Mouse (Mus musculus): ENCODE measurements around the gene Engase.

The Engase gene

DNA sequence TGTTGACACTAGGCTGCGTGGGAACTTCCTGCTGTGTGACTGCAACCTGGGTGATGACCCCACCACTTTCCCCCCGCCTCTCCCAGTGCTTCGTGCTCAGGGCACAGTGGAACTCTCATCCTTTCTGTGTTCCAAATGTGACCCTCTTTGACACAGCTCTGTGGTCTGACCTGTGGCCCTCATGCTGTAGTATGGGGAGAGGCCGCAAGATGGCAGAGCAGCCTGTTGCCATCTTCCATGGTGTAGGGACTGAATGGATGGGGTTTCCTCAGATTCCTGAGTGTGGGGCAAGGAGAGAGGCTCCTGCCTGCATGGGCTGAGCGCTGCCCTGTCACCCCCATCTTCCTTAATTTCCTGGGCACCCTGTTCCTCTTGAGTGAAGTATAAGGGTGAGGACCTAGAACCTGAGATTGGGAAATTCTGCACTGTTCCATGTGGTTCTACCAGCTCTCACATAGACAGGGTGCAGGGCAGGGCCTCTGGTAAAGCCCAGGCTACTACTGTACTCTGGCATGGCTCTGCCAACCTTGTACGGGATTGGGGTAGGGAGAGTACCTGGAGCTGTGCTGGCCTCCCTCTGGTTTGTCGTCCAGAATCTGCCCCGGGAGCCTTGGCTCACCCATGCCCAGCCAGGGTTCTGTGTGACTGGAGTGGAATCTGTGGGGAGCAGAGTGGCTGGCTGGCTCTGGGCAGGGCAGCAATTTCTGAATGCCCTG is 11.7 kb downstream of the Engase start:
- DNase-seq (ENCODE audit: low spot score), result no peak

GRCm38 (mm10) chr11:118488907-118489270 is 12.3 kb downstream of the Engase start:
- no peak for DNase-seq (ENCODE audit: low spot score)

GRCm38 (mm10) chr11:118490566-118491218 is 14.1 kb downstream of the Engase start:
- DNase-seq (ENCODE audit: low spot score), result no peak

DNA sequence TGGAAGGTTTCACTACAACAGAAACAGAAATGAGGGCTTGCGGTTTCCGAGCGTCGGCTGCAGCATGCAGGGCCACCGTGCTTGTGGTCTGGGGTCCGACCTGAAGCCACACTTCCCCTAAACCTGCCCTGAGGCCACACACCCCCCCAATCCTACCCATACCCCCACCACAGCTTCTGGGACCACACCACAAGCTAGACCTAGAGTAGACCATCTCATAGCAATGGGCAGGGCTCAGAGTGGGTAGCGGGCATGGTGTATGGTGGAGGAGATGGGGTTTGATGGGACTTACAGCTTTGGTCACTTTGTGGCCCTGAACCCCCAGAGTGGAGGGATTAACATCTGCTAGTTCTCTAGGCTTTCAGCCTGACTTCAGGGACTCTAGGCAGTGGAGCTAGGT is 14.6 kb downstream of the Engase start:
- DNase-seq (ENCODE audit: low spot score), result no peak

GRCm38 (mm10) chr11:118493458-118493857 is 16.8 kb downstream of the Engase start:
- no peak for DNase-seq (ENCODE audit: low spot score)

GRCm38 (mm10) chr11:118494001-118494737 is 17.5 kb downstream of the Engase start:
- DNase-seq (ENCODE audit: low spot score), result no peak

GRCm38 (mm10) chr11:118495065-118495464 is 18.4 kb downstream of the Engase start:
- DNase-seq (ENCODE audit: low spot score), result no peak

DNA sequence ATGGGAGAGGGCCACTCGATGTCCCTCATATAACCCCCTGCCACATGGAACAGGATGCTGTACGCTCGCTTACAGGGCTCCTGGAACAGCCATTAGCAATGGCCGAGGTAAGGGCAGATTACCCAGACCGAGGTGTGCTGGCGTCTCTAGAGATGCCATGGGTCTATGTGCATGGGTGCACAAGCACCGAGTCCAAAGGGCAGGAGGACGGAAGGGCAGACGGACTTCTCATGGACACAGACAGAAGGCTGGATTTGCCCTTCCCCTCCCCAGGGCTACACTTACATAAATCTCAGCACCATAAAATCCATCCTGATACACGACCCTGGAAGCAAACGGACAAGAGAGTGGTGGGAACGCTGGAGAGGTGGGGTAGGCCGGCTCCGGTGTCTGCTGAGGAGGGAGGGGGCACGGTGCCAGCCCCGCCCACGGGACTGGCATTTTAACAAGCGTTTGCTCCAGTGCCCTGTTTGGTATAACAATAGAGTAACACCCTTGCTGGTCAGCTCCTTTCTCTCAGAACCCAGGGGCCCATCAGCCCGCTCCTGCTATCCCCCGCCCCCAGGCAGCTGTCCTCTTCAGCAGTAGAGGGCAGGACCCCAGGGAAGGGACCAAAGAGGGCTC is 19.5 kb downstream of the Engase start:
- DNase-seq (ENCODE audit: low spot score), result no peak

GRCm38 (mm10) chr11:118502990-118503389 is 26.4 kb downstream of the Engase start:
- no peak for DNase-seq (ENCODE audit: low spot score)

GRCm38 (mm10) chr11:118503418-118504179 is 27.0 kb downstream of the Engase start:
- no peak for DNase-seq (ENCODE audit: low spot score)

- DNase-seq (ENCODE audit: low spot score), result no peak
These were observed 27.5 kb downstream of the Engase start for GRCm38 (mm10) chr11:118504180-118504454.

GRCm38 (mm10) chr11:118507095-118507494 is 30.5 kb downstream of the Engase start:
- DNase-seq (ENCODE audit: low spot score), result no peak

GRCm38 (mm10) chr11:118507904-118508303 is 31.3 kb downstream of the Engase start:
- DNase-seq (ENCODE audit: low spot score), result peak; percentile 78

GRCm38 (mm10) chr11:118508341-118508740 is 31.7 kb downstream of the Engase start:
- no peak for DNase-seq (ENCODE audit: low spot score)

DNA sequence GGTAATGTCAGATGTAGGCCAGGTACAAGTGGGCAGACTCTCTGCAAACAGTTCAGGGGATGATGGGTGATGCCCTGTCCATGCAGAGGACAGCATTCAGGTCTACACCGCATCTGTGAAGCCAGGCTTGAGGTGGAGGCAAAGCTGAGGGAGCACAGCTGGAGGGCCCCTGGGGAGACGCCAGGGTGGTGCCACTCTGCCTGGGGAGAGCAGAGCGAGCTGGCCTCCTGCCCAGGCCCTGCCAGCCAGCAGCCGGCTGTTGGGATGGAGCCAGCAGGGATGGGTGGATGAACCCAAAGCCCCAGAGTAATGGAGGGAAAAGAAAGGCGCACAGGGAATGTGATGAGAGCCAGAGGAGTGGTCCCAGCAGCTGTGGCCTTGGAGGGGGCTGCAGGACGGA is 35.2 kb downstream of the Engase start:
- peak; percentile 79 for DNase-seq (ENCODE audit: low spot score)

GRCm38 (mm10) chr11:118512257-118512910 is 35.8 kb downstream of the Engase start:
- DNase-seq (ENCODE audit: low spot score), result no peak

DNA sequence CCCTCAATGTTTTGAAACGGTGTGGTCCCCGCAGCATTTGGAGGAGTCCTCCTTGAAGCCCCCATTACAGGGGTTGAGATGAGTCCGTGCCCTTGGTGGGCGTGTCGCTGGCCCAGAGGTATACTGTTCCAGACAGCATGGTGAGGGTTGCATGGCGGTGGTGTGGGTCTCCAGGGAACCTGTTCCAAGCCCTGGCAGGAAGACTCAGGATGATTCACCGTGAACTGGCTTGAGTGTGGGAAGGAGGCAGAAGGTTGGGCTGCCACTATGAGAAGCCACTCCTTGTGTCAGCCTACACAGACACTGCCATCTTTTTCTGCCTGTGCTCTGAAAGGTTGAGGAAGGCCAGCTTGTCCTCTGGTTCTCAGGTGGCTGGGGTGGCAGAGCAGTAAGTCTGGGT is 41.3 kb downstream of the Engase start:
- DNase-seq (ENCODE audit: low spot score), result peak; percentile 65

DNA sequence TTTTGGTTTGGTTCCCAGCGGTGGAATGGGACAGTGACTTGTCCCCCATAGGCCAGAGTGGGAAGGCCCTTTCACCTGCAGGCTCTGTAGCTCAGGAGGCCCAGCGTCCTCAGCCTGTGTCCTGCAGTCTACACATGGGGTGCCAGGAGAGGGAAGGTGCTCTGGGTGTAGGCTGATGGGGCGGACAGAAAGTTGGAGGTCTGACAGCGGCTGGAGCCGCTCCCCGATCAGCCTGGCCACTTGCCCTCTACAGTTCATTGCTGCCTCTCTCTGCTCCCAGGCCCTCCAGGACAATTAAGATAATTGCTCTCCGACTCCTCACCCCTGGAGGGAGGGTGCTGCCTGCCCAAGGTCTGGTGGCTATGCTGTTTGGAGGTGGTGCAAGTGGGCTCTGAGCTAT is 42.1 kb downstream of the Engase start:
- DNase-seq (ENCODE audit: low spot score), result no peak

- DNase-seq (ENCODE audit: low spot score), result no peak
These were observed 43.6 kb downstream of the Engase start for GRCm38 (mm10) chr11:118520251-118520650.

- no peak for DNase-seq (ENCODE audit: low spot score)
These were observed 44.3 kb downstream of the Engase start for GRCm38 (mm10) chr11:118520932-118521331.

GRCm38 (mm10) chr11:118523496-118524145 is 47.0 kb downstream of the Engase start:
- no peak for DNase-seq (ENCODE audit: low spot score)
